In the genomic region with DNA sequence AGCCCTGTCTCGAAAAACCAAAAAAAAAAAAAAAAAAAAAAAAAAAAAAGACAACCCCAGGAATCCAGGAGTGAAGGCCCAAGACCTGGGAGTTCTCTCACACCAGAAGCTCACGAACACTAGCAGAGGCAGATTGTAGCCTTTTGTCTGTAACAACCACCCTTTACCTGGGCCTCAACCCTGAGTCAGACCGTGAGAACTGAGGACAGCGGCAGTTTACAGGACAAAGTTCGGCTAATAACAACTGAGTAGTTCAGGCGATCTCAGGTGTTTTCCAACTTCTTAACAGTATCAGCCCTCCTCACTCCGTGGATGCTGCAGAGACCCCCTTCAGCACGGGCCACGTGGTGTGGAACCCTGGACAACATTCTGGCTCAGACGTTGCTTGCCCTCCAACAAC, we compare ENCODE assay signal across 19 mouse cellular contexts.
"Had no signal": no experiment of that assay in that cellular context is flagged by ENCODE, and none has a peak within 500 bp of the region (broad histone marks: within the 10 kb centered on the region; RNA-seq: fewer than 3 reads in every experiment).

No protein-coding gene starts in this region.

- DNase-seq: kidney, adult 11 months; kidney, adult 8-10 months; layer of hippocampus, adult 9-11 months; liver, postnatal 0 days; lung, postnatal 14 days; lung, postnatal 4 days; right cerebral cortex, adult 18-20 months; right cerebral cortex, postnatal 14 days; right cerebral cortex, postnatal 4 days; spleen, adult 18-20 months; thymus, adult 2 months; thymus, postnatal 14 days; thymus, postnatal 4 days had no signal

- H3K4me2 ChIP-seq: limb, embryonic 15.5 days; liver, embryonic 11.5 days; lung, embryonic 15.5 days; midbrain, embryonic 11.5 days had no signal

- H3K4me3 ChIP-seq: layer of hippocampus, adult 2 months; limb, embryonic 15.5 days; lung, embryonic 15.5 days had no signal

- H3K27me3 ChIP-seq: limb, embryonic 15.5 days; lung, embryonic 15.5 days had no signal

- H3K36me3 ChIP-seq: limb, embryonic 15.5 days; lung, embryonic 15.5 days had no signal

- H3K9me3 ChIP-seq: limb, embryonic 15.5 days; lung, embryonic 15.5 days had no signal

- H3K9ac ChIP-seq: limb, embryonic 15.5 days; liver, embryonic 14.5 days; liver, postnatal 0 days; lung, embryonic 15.5 days had no signal

- H3K4me1 ChIP-seq: lung, embryonic 15.5 days had no signal

- ATAC-seq: liver, postnatal 0 days had no signal

- H3K27ac ChIP-seq: layer of hippocampus, adult 2 months; limb, embryonic 15.5 days; liver, embryonic 14.5 days; lung, embryonic 15.5 days had no signal
